Mouse (Mus musculus): ENCODE results near the gene Hmgcl.

Gene Hmgcl

GRCm38 (mm10) chr4:135928376-135928775 lies 17.9 kb upstream of the Hmgcl start:
- no peak for DNase-seq

GRCm38 (mm10) chr4:135929405-135929804 lies 16.8 kb upstream of the Hmgcl start:
- DNase-seq = no peak

GRCm38 (mm10) chr4:135929828-135930227 lies 16.4 kb upstream of the Hmgcl start:
- no peak for DNase-seq

- DNase-seq = no peak
Observed at GRCm38 (mm10) chr4:135930239-135930638, 16.0 kb upstream of the Hmgcl start.

- DNase-seq = peak; percentile 24
Observed at GRCm38 (mm10) chr4:135931832-135932231, 14.4 kb upstream of the Hmgcl start.

GRCm38 (mm10) chr4:135934708-135935500 lies 11.3 kb upstream of the Hmgcl start:
- DNase-seq = peak; percentile 43

GRCm38 (mm10) chr4:135935502-135935901 lies 10.7 kb upstream of the Hmgcl start:
- peak; percentile 33 for DNase-seq

- peak; percentile 32 for DNase-seq
Observed at GRCm38 (mm10) chr4:135938858-135939257, 7.4 kb upstream of the Hmgcl start.

- DNase-seq = peak; percentile 47
Observed at GRCm38 (mm10) chr4:135941026-135941425, 5.2 kb upstream of the Hmgcl start.

- DNase-seq = no peak
Observed at GRCm38 (mm10) chr4:135942193-135942592, 4.1 kb upstream of the Hmgcl start.

GRCm38 (mm10) chr4:135943389-135943788 lies 2.9 kb upstream of the Hmgcl start:
- no peak for DNase-seq

- no peak for DNase-seq
Observed at GRCm38 (mm10) chr4:135945706-135946105, 542 bp upstream of the Hmgcl start.

- no peak for DNase-seq
Observed at GRCm38 (mm10) chr4:135946659-135947301, 532 bp downstream of the Hmgcl start.

- no peak for DNase-seq
Observed at GRCm38 (mm10) chr4:135948142-135948541, 1.9 kb downstream of the Hmgcl start.

- DNase-seq = no peak
Observed at GRCm38 (mm10) chr4:135949475-135949874, 3.2 kb downstream of the Hmgcl start.

GRCm38 (mm10) chr4:135949911-135950310 lies 3.7 kb downstream of the Hmgcl start:
- no peak for DNase-seq

GRCm38 (mm10) chr4:135950365-135950764 lies 4.1 kb downstream of the Hmgcl start:
- DNase-seq = no peak

GRCm38 (mm10) chr4:135951505-135951904 lies 5.3 kb downstream of the Hmgcl start:
- DNase-seq = no peak

GRCm38 (mm10) chr4:135953179-135953578 lies 6.9 kb downstream of the Hmgcl start:
- no peak for DNase-seq

- peak; percentile 86 for DNase-seq
Observed at GRCm38 (mm10) chr4:135954241-135954640, 8.0 kb downstream of the Hmgcl start.

- no peak for DNase-seq
Observed at GRCm38 (mm10) chr4:135955886-135956285, 9.6 kb downstream of the Hmgcl start.

- peak; percentile 47 for DNase-seq
Observed at GRCm38 (mm10) chr4:135958354-135958753, 12.1 kb downstream of the Hmgcl start.

GRCm38 (mm10) chr4:135960717-135961116 lies 14.5 kb downstream of the Hmgcl start:
- peak; percentile 88 for DNase-seq

- DNase-seq = no peak
Observed at GRCm38 (mm10) chr4:135961709-135962108, 15.5 kb downstream of the Hmgcl start.
